Mouse (Mus musculus) heart, postnatal 0 days (tissue): ENCODE measurements around the gene Cgnl1. TPM values are rescaled to one million over a fixed set of nuclear protein-coding genes. Genes with fewer than 3 reads are reported as not detected.

Source experiments
- ATAC-seq: fragments of 200-750 bp; cut with Nextera tagmentation; 2 replicates; pipeline ENCODE4 v1.8.0; 2017; ENCODE audit warnings: low read depth, moderate number of reproducible peaks, moderate library complexity; ENCODE audit not compliant: insufficient read depth
- DNase-seq: peaks from one replicate; pipeline ENCODE4 v3.0.0-alpha.2; 2016; ENCODE audit warnings: low spot score
- H3K27ac ChIP-seq: fragments of 300-500 bp; sonication (generic); 2 replicates; pipeline ENCODE4 v1.5.1; 2014; ENCODE audit warnings: low read depth, mild to moderate bottlenecking
- H3K27me3 ChIP-seq: fragments of 300-500 bp; sonication (generic); 2 replicates; pipeline ENCODE4 v1.6.1; 2014; ENCODE audit warnings: low read length, mixed read lengths; ENCODE audit not compliant: control insufficient read depth, insufficient read depth
- H3K36me3 ChIP-seq: fragments of 300-500 bp; sonication (generic); replicated peaks from 2 replicates; pipeline ENCODE4 v1.6.1; 2014; ENCODE audit warnings: low read length, mixed read lengths; ENCODE audit not compliant: control insufficient read depth, insufficient read depth
- H3K4me1 ChIP-seq: fragments of 300-500 bp; sonication (generic); 2 replicates; pipeline ENCODE4 v1.6.1; 2014; ENCODE audit warnings: antibody characterized with exemption; ENCODE audit not compliant: control insufficient read depth, insufficient read depth
- H3K4me2 ChIP-seq: fragments of 300-500 bp; sonication (generic); 2 replicates; pipeline ENCODE4 v1.6.1; 2014; ENCODE audit warnings: low read depth, mild to moderate bottlenecking, low read length, moderate library complexity
- H3K4me3 ChIP-seq: fragments of 300-500 bp; sonication (generic); 2 replicates; pipeline ENCODE4 v1.5.1; 2014; ENCODE audit warnings: low read depth, low read length
- H3K9ac ChIP-seq: fragments of 300-500 bp; sonication (generic); replicated peaks from 2 replicates; pipeline ENCODE4 v1.6.1; 2014; ENCODE audit warnings: low read depth, low read length, mixed read lengths
- H3K9me3 ChIP-seq: fragments of 300-500 bp; sonication (generic); replicated peaks from 2 replicates; pipeline ENCODE4 v1.6.1; 2016; ENCODE audit warnings: low read length; ENCODE audit not compliant: control insufficient read depth
- CTCF ChIP-seq: IDR thresholded peaks from 2 replicates; pipeline ENCODE4 v1.5.1; 2016; ENCODE audit warnings: antibody characterized with exemption, control low read depth, low read depth
- EP300 ChIP-seq: IDR thresholded peaks from 2 replicates; pipeline ENCODE4 v1.6.1; 2016; ENCODE audit warnings: antibody characterized with exemption, low read depth
- WGBS: fragments of 180-500 bp; shearing (Covaris S2); extraction: QIAGEN DNeasy Blood & Tissue Kit; methylation state at CpG from one replicate; pipeline ENCODE4 v1.1.7; 2014; 5-methylcytosine and 5-hydroxymethylcytosine counted together
- polyA plus RNA-seq: library from polyadenylated mRNA; unstranded; fragments of >200 nt; fragmentation: Nextera tagmentation; extraction: Ambion mirVana; gene quantifications from 2 replicates; pipeline ENCODE4 v1.2.1, GENCODE M21; 2015
- total RNA-seq: library from RNA; depleted of rRNA; stranded (reverse); fragments of >200 nt; gene quantifications from 2 replicates; pipeline ENCODE4 v1.2.3, GENCODE M21; 2014; ENCODE audit warnings: low replicate concordance

Cgnl1 gene
- total and polyA plus RNA-seq, 2 experiments from 2014 or later = 20.0 to 20.6 TPM

- peaks cover 27% of the 10 kb centered on the region for H3K4me1 ChIP-seq
- H3K36me3 ChIP-seq = no peaks in the 10 kb centered on the region
- H3K9me3 ChIP-seq = no peaks in the 10 kb centered on the region
- TF ChIP-seq EP300 = no peak
- DNase-seq (no peak), ATAC-seq (no peak)
- no peak overlapping the region for H3K4me3 ChIP-seq
- WGBS = 38% methylated on average over 14 of the region's 14 CpGs
- H3K9ac ChIP-seq = no peak overlapping the region
- no peak overlapping the region for H3K27ac ChIP-seq
- no peaks in the 10 kb centered on the region for H3K27me3 ChIP-seq
- no peak overlapping the region for H3K4me2 ChIP-seq
These were observed 10.8 kb downstream of the Cgnl1 start for GRCm38 (mm10) chr9:71760518-71761141.

- H3K9me3 ChIP-seq = no peaks in the 10 kb centered on the region
- DNase-seq (no peak), ATAC-seq (no peak)
- TF ChIP-seq CTCF (no peak), EP300 (no peak)
- WGBS = 34% methylated on average over 5 of the region's 5 CpGs
- H3K9ac ChIP-seq = no peak overlapping the region
- H3K27me3 ChIP-seq = no peaks in the 10 kb centered on the region
- peak overlapping the region; percentile 33; the same call in 1 of the 2 replicates for H3K4me2 ChIP-seq
- no peak overlapping the region for H3K4me3 ChIP-seq
- H3K36me3 ChIP-seq = no peaks in the 10 kb centered on the region
- H3K27ac ChIP-seq = peak overlapping the region; percentile 23; the same call in 1 of the 2 replicates
- peaks cover 27% of the 10 kb centered on the region for H3K4me1 ChIP-seq
These were observed 11.5 kb downstream of the Cgnl1 start for GRCm38 (mm10) chr9:71759893-71760292.

GRCm38 (mm10) chr9:71757386-71757785 lies 14.0 kb downstream of the Cgnl1 start:
- Histone ChIP-seq H3K4me1 (peaks cover 32% of the 10 kb centered on the region), H3K4me3 (no peak overlapping the region), H3K27ac (no peak overlapping the region), H3K4me2 (no peak overlapping the region), H3K36me3 (no peaks in the 10 kb centered on the region), H3K9me3 (no peaks in the 10 kb centered on the region), H3K27me3 (no peaks in the 10 kb centered on the region), H3K9ac (no peak overlapping the region)
- no peak for ATAC-seq
- WGBS = 53% methylated on average over 8 of the region's 8 CpGs
- TF ChIP-seq EP300 = no peak
- TF ChIP-seq CTCF = no peak
- no peak for DNase-seq

GRCm38 (mm10) chr9:71756916-71757315 lies 14.5 kb downstream of the Cgnl1 start:
- H3K9ac ChIP-seq = no peak overlapping the region
- H3K4me1 ChIP-seq = peaks cover 32% of the 10 kb centered on the region
- no peaks in the 10 kb centered on the region for H3K27me3 ChIP-seq
- H3K9me3 ChIP-seq = no peaks in the 10 kb centered on the region
- ATAC-seq = no peak
- TF ChIP-seq EP300 (no peak), CTCF (no peak)
- no peak overlapping the region for H3K4me2 ChIP-seq
- WGBS = 43% methylated on average over 4 of the region's 4 CpGs
- H3K27ac ChIP-seq = no peak overlapping the region
- no peak for DNase-seq
- no peaks in the 10 kb centered on the region for H3K36me3 ChIP-seq
- H3K4me3 ChIP-seq = no peak overlapping the region

- Histone ChIP-seq H3K4me3 (no peak overlapping the region), H3K4me2 (no peak overlapping the region), H3K36me3 (no peaks in the 10 kb centered on the region), H3K9ac (no peak overlapping the region), H3K27ac (no peak overlapping the region), H3K4me1 (peaks cover 24% of the 10 kb centered on the region), H3K27me3 (no peaks in the 10 kb centered on the region), H3K9me3 (no peaks in the 10 kb centered on the region)
- 57% methylated on average over 4 of the region's 4 CpGs for WGBS
- ATAC-seq (no peak), DNase-seq (no peak)
- TF ChIP-seq EP300 (no peak), CTCF (no peak)
These were observed 17.4 kb downstream of the Cgnl1 start for GRCm38 (mm10) chr9:71753981-71754380.

GRCm38 (mm10) chr9:71753529-71753928 lies 17.9 kb downstream of the Cgnl1 start:
- peaks cover 24% of the 10 kb centered on the region for H3K4me1 ChIP-seq
- H3K4me3 ChIP-seq = no peak overlapping the region
- 75% methylated on average over 4 of the region's 4 CpGs for WGBS
- no peak overlapping the region for H3K9ac ChIP-seq
- no peak for DNase-seq
- no peak overlapping the region for H3K27ac ChIP-seq
- H3K27me3 ChIP-seq = no peaks in the 10 kb centered on the region
- H3K9me3 ChIP-seq = no peaks in the 10 kb centered on the region
- no peak overlapping the region for H3K4me2 ChIP-seq
- no peaks in the 10 kb centered on the region for H3K36me3 ChIP-seq
- no peak for ATAC-seq
- TF ChIP-seq CTCF (no peak), EP300 (no peak)
